ENCODE assay signal across 8 mouse cellular contexts in genomic region chr8:121851716-121852115, GRCm38 (mm10). TPM values are rescaled to one million over a fixed set of nuclear protein-coding genes. Genes with fewer than 3 reads are reported as not detected.
DNase-seq lines count a peak whose midpoint lies in the region; ATAC-seq and TF ChIP-seq lines count a peak whose summit lies in the region.

No protein-coding gene starts in this region.

- DNase-seq in liver, postnatal 0 days: no peak
- DNase-seq in embryonic facial prominence, embryonic 14.5 days (ENCODE audit: low spot score): no peak
- no peak for DNase-seq in spleen, adult 12 weeks (ENCODE audit: low spot score)
- no peak for DNase-seq in left cerebral cortex, adult 2 months (ENCODE audit: extremely low spot score in 1 of 2, low spot score in 2 of 2)
- no peak for DNase-seq in T-cell, adult 2 months (ENCODE audit: low spot score)

- TF ChIP-seq EP300 in liver, postnatal 0 days (IDR thresholded peaks at IDR 0.05; ENCODE audit: low read depth): no peak

- TF ChIP-seq CTCF in liver, postnatal 0 days (IDR thresholded peaks at IDR 0.05; ENCODE audit: low read depth): no peak
- TF ChIP-seq CTCF in left cerebral cortex, adult 2 months (IDR thresholded peaks at IDR 0.05): no peak

- peak overlapping the region; percentile 72 for H3K4me2 ChIP-seq in liver, embryonic 12.5 days
- H3K4me2 ChIP-seq in liver, postnatal 0 days (ENCODE audit: low read depth, low read length): no peak overlapping the region
- H3K4me2 ChIP-seq in embryonic facial prominence, embryonic 14.5 days (ENCODE audit: low read depth, low read length): 0 out of 2 replicates have a peak overlapping the region, but pooled peaks have one; percentile 56
- H3K4me2 ChIP-seq in intestine, embryonic 16.5 days (ENCODE audit: low read depth, low read length): 0 out of 2 replicates have a peak overlapping the region, but pooled peaks have one; percentile 68
- H3K4me2 ChIP-seq in neural tube, embryonic 13.5 days: no peak overlapping the region

- intact Hi-C loops in left cerebral cortex, adult 2 months (cut with DNase I): loop anchor here (1.0 to 2.0 kb wide), 2 partner anchors 58 to 81 kb away; no protein-coding TSS in a partner anchor

- peaks cover 8% of the 10 kb centered on the region; the same call in 1 of the 2 replicates for H3K27me3 ChIP-seq in liver, embryonic 12.5 days (replicated peaks)
- no peaks in the 10 kb centered on the region for H3K27me3 ChIP-seq in liver, postnatal 0 days (ENCODE audit: insufficient read depth, low read length)
- H3K27me3 ChIP-seq in embryonic facial prominence, embryonic 14.5 days (replicated peaks; ENCODE audit: control insufficient read depth, insufficient read depth, low read length): no peaks in the 10 kb centered on the region
- H3K27me3 ChIP-seq in intestine, embryonic 16.5 days (replicated peaks; ENCODE audit: control insufficient read depth, insufficient read depth, low read length): no peaks in the 10 kb centered on the region
- H3K27me3 ChIP-seq in neural tube, embryonic 13.5 days: no peaks in the 10 kb centered on the region

- H3K4me3 ChIP-seq in liver, embryonic 12.5 days: 0 out of 2 replicates have a peak overlapping the region, but pooled peaks have one; percentile 42
- H3K4me3 ChIP-seq in liver, postnatal 0 days (ENCODE audit: low read depth, low read length): no peak overlapping the region
- no peak overlapping the region for H3K4me3 ChIP-seq in embryonic facial prominence, embryonic 14.5 days (ENCODE audit: low read depth, low read length)
- no peak overlapping the region for H3K4me3 ChIP-seq in intestine, embryonic 16.5 days (ENCODE audit: low read length)
- H3K4me3 ChIP-seq in neural tube, embryonic 13.5 days: no peak overlapping the region
- no peak overlapping the region for H3K4me3 ChIP-seq in left cerebral cortex, adult 2 months

- peaks cover 43% of the 10 kb centered on the region for H3K4me1 ChIP-seq in liver, embryonic 12.5 days
- H3K4me1 ChIP-seq in liver, postnatal 0 days (ENCODE audit: insufficient read depth): peaks cover 12% of the 10 kb centered on the region
- H3K4me1 ChIP-seq in embryonic facial prominence, embryonic 14.5 days (ENCODE audit: control insufficient read depth, insufficient read depth, low read length): no peaks in the 10 kb centered on the region
- peaks cover 18% of the 10 kb centered on the region for H3K4me1 ChIP-seq in intestine, embryonic 16.5 days (ENCODE audit: control insufficient read depth, insufficient read depth, low read length)
- peaks cover 20% of the 10 kb centered on the region for H3K4me1 ChIP-seq in neural tube, embryonic 13.5 days (replicated peaks)

- WGBS in liver, embryonic 12.5 days (ENCODE audit: insufficient replicate concordance): 48% methylated on average over 7 of the region's 7 CpGs
- WGBS in liver, postnatal 0 days (ENCODE audit: insufficient replicate concordance): 44% methylated on average over 7 of the region's 7 CpGs
- 52% methylated on average over 7 of the region's 7 CpGs for WGBS in embryonic facial prominence, embryonic 14.5 days
- WGBS in intestine, embryonic 16.5 days: 36% methylated on average over 7 of the region's 7 CpGs
- WGBS in neural tube, embryonic 13.5 days: 60% methylated on average over 7 of the region's 7 CpGs

- no peak overlapping the region; the same call in none of the 2 replicates for H3K9ac ChIP-seq in liver, embryonic 12.5 days
- no peak overlapping the region for H3K9ac ChIP-seq in liver, postnatal 0 days (replicated peaks)
- H3K9ac ChIP-seq in embryonic facial prominence, embryonic 14.5 days (ENCODE audit: low read depth, low read length): no peak overlapping the region
- H3K9ac ChIP-seq in intestine, embryonic 16.5 days (ENCODE audit: low read depth, low read length): peak overlapping the region; percentile 75; the same call in 1 of the 2 replicates
- H3K9ac ChIP-seq in neural tube, embryonic 13.5 days: peak overlapping the region; percentile 56; the same call in 1 of the 2 replicates

- no peaks in the 10 kb centered on the region for H3K36me3 ChIP-seq in liver, embryonic 12.5 days
- H3K36me3 ChIP-seq in liver, postnatal 0 days (replicated peaks; ENCODE audit: insufficient read depth, low read length): no peaks in the 10 kb centered on the region
- no peaks in the 10 kb centered on the region for H3K36me3 ChIP-seq in embryonic facial prominence, embryonic 14.5 days (ENCODE audit: control insufficient read depth, insufficient read depth, low read length)
- H3K36me3 ChIP-seq in intestine, embryonic 16.5 days (ENCODE audit: control insufficient read depth, insufficient read depth, low read length): no peaks in the 10 kb centered on the region
- H3K36me3 ChIP-seq in neural tube, embryonic 13.5 days: no peaks in the 10 kb centered on the region

- peak overlapping the region; percentile 68 for H3K27ac ChIP-seq in liver, embryonic 12.5 days
- H3K27ac ChIP-seq in liver, postnatal 0 days (ENCODE audit: low read depth): no peak overlapping the region
- no peak overlapping the region for H3K27ac ChIP-seq in embryonic facial prominence, embryonic 14.5 days (replicated peaks; ENCODE audit: low read depth, low read length)
- no peak overlapping the region for H3K27ac ChIP-seq in intestine, embryonic 16.5 days (ENCODE audit: low read length)
- no peak overlapping the region for H3K27ac ChIP-seq in neural tube, embryonic 13.5 days (replicated peaks)
- H3K27ac ChIP-seq in left cerebral cortex, adult 2 months: no peak overlapping the region; the same call in 1 of the 2 replicates

- H3K9me3 ChIP-seq in liver, embryonic 12.5 days (replicated peaks): no peaks in the 10 kb centered on the region
- H3K9me3 ChIP-seq in liver, postnatal 0 days (ENCODE audit: low read length): no peaks in the 10 kb centered on the region
- no peaks in the 10 kb centered on the region for H3K9me3 ChIP-seq in embryonic facial prominence, embryonic 14.5 days (ENCODE audit: control insufficient read depth, low read length)
- no peaks in the 10 kb centered on the region for H3K9me3 ChIP-seq in intestine, embryonic 16.5 days (ENCODE audit: control insufficient read depth, low read length)
- H3K9me3 ChIP-seq in neural tube, embryonic 13.5 days: no peaks in the 10 kb centered on the region

- no peak for ATAC-seq in liver, embryonic 12.5 days
- no peak for ATAC-seq in liver, postnatal 0 days
- no peak for ATAC-seq in embryonic facial prominence, embryonic 14.5 days (ENCODE audit: low read depth)
- ATAC-seq in intestine, embryonic 16.5 days: peak; percentile 12; the same call in 1 of the 2 replicates
- ATAC-seq in neural tube, embryonic 13.5 days (ENCODE audit: low read depth): no peak

RNA-seq across cellular contexts. Expression of gene Klhdc4, which starts 22.3 kb away (rescaled TPM):
- 34.1 and 36.2 TPM in 2 replicates for polyA plus RNA-seq in liver, embryonic 12.5 days (2016; fragmentation: Nextera tagmentation; extraction: Ambion mirVana)
- 8.2 and 8.7 TPM in 2 replicates for polyA plus RNA-seq in liver, postnatal 0 days (2015; fragmentation: Nextera tagmentation; extraction: Ambion mirVana)
- polyA plus RNA-seq in embryonic facial prominence, embryonic 14.5 days (2014; fragmentation: Nextera tagmentation; extraction: Ambion mirVana): 25.6 and 31.7 TPM in 2 replicates
- polyA plus RNA-seq in intestine, embryonic 16.5 days (2015; fragmentation: Nextera tagmentation; extraction: Ambion mirVana): 35.5 and 38.8 TPM in 2 replicates
- polyA plus RNA-seq in neural tube, embryonic 13.5 days (2015; fragmentation: Nextera tagmentation; extraction: Ambion mirVana): 40.0 and 40.5 TPM in 2 replicates
- 10 to 100 TPM; 33.2 to 38.3 TPM for total RNA-seq in left cerebral cortex, adult 2 months (2021)

RNA-seq across cellular contexts. Expression of gene Slc7a5, which starts 55.8 kb away (rescaled TPM):
- 52.6 and 58.9 TPM in 2 replicates for polyA plus RNA-seq in liver, embryonic 12.5 days (2016; fragmentation: Nextera tagmentation; extraction: Ambion mirVana)
- polyA plus RNA-seq in liver, postnatal 0 days (2015; fragmentation: Nextera tagmentation; extraction: Ambion mirVana): 10.5 and 10.8 TPM in 2 replicates
- polyA plus RNA-seq in embryonic facial prominence, embryonic 14.5 days (2014; fragmentation: Nextera tagmentation; extraction: Ambion mirVana): 28.8 and 29.6 TPM in 2 replicates
- 11.6 and 12.5 TPM in 2 replicates for polyA plus RNA-seq in intestine, embryonic 16.5 days (2015; fragmentation: Nextera tagmentation; extraction: Ambion mirVana)
- 38.7 and 38.9 TPM in 2 replicates for polyA plus RNA-seq in neural tube, embryonic 13.5 days (2015; fragmentation: Nextera tagmentation; extraction: Ambion mirVana)
- total RNA-seq in left cerebral cortex, adult 2 months (2021): 10 to 100 TPM; 61.5 to 63.2 TPM

Comparison
In these comparisons a context has a peak if more than half of its experiments do, and no peak if none do; other contexts are left out.
1. H3K4me2 ChIP-seq: peak in liver, embryonic 12.5 days (single experiment), embryonic facial prominence, embryonic 14.5 days (single experiment) and intestine, embryonic 16.5 days (single experiment); none in liver, postnatal 0 days (single experiment) and neural tube, embryonic 13.5 days (single experiment).
2. H3K9ac ChIP-seq: peak in intestine, embryonic 16.5 days (single experiment) and neural tube, embryonic 13.5 days (single experiment); none in liver, embryonic 12.5 days (single experiment), liver, postnatal 0 days (single experiment) and embryonic facial prominence, embryonic 14.5 days (single experiment).